Mouse (Mus musculus) limb, embryonic 11.5 days (tissue): Measurements from ENCODE around the gene Palm2. TPM values are rescaled to one million over a fixed set of nuclear protein-coding genes. Genes with fewer than 3 reads are reported as not detected.
"Not testable (repeated sequence)": the region's sequence is repeated elsewhere in the genome, so short reads cannot be mapped to it uniquely, and the experiment has no call there.

Experiments
- ATAC-seq: fragments of 200-750 bp; cut with Nextera tagmentation; 2 replicates; pipeline ENCODE4 v1.8.0; 2017; ENCODE audit warnings: low read depth; ENCODE audit not compliant: insufficient number of reproducible peaks, low FRiP score, low TSS enrichment
- DNase-seq: peaks from one replicate; pipeline ENCODE4 v3.0.0-alpha.2; 2015; ENCODE audit warnings: low spot score
- H3K27ac ChIP-seq: fragments of 300-500 bp; sonication (generic); replicated peaks from 2 replicates; pipeline ENCODE4 v1.5.1; 2014; ENCODE audit warnings: low read depth, mild to moderate bottlenecking, low read length
- H3K27me3 ChIP-seq: fragments of 300-500 bp; sonication (generic); 2 replicates; pipeline ENCODE4 v1.6.1; 2014; ENCODE audit warnings: mild to moderate bottlenecking, low read length, mixed read lengths; ENCODE audit not compliant: control insufficient read depth, insufficient read depth
- H3K36me3 ChIP-seq: fragments of 300-500 bp; sonication (generic); 2 replicates; pipeline ENCODE4 v1.6.1; 2014; ENCODE audit warnings: mild to moderate bottlenecking, low read length, moderate library complexity, mixed read lengths; ENCODE audit not compliant: control insufficient read depth, insufficient read depth
- H3K4me1 ChIP-seq: fragments of 300-500 bp; sonication (generic); 2 replicates; pipeline ENCODE4 v1.6.1; 2014; ENCODE audit warnings: low read length, mixed read lengths; ENCODE audit not compliant: control insufficient read depth, insufficient read depth
- H3K4me2 ChIP-seq: fragments of 300-500 bp; sonication (generic); 2 replicates; pipeline ENCODE4 v1.6.1; 2014; ENCODE audit warnings: low read depth, mild to moderate bottlenecking, moderate library complexity; ENCODE audit not compliant: severe bottlenecking
- H3K4me3 ChIP-seq: fragments of 300-500 bp; sonication (generic); 2 replicates; pipeline ENCODE4 v1.5.1; 2014; ENCODE audit warnings: low read depth, low read length
- H3K9ac ChIP-seq: fragments of 300-500 bp; sonication (generic); 2 replicates; pipeline ENCODE4 v1.6.1; 2014; ENCODE audit warnings: mild to moderate bottlenecking, low read length
- H3K9me3 ChIP-seq: fragments of 300-500 bp; sonication (generic); 2 replicates; pipeline ENCODE4 v1.6.1; 2016; ENCODE audit warnings: low read length; ENCODE audit not compliant: control insufficient read depth
- WGBS: fragments of 180-500 bp; shearing (Covaris S2); extraction: QIAGEN DNeasy Blood & Tissue Kit; methylation state at CpG from one replicate; pipeline ENCODE4 v1.1.7; 2014; 5-methylcytosine and 5-hydroxymethylcytosine counted together
- polyA plus RNA-seq: library from polyadenylated mRNA; unstranded; fragments of >200 nt; fragmentation: Nextera tagmentation; extraction: Ambion mirVana; gene quantifications from 2 replicates; pipeline ENCODE4 v1.2.1, GENCODE M21; 2014

Gene Palm2
- polyA plus RNA-seq = 4.1 and 4.8 TPM in 2 replicates

DNA sequence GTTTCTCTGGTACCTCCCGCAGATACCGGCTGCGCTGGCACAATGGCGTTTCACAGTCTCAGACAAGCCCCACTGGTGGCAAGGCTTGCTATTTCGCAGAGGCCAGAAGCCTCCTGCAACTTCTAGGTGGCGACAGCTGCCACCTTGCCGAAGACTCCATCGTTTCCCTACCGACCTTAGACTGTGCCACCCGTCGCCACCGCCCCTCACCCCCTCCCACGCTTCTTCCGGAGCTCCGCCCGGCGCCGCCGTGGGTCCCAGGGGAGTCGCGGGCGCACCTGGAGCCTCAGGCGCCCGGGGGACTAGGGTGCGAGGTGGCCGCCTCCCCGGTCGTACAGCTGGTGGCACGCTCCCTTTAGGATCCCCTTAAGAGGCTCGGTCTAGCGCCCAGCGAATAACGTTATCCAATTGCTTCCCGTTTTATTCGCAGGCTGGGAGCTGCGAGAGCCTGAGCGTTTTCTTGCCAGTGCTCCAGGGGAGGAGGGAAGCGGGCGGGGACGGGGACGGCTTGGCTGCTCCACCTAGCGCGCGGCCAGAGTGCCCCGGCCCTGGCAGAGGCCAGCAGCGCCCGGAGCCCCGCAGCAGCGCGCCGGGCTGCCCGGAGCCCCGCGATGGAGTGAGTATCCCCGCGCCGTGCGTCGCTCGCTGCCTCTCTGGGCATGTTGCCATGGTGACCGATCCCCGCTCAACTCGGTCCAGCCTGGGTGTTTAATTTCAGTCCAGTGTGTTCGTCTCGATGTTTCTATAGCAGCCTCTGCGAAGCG, at the start of gene Palm2:
TSS of gene Palm2 (plus strand) at position 307 of the 764 bp plus-strand sequence.
- Histone ChIP-seq H3K9ac (peak within 1 kb of the TSS; percentile 49), H3K4me3 (peak within 1 kb of the TSS; percentile 63), H3K36me3 (no peaks in the 10 kb centered on the region), H3K27me3 (peaks cover 12% of the 10 kb centered on the region), H3K4me2 (peak within 1 kb of the TSS; percentile 99), H3K9me3 (no peaks in the 10 kb centered on the region; the same call in 1 of the 2 replicates), H3K4me1 (0 out of 2 replicates have a peak, but pooled peaks cover 3% of the 10 kb centered on the region), H3K27ac (no peak within 1 kb of the TSS)
- peak; percentile 79 for ATAC-seq
- DNase-seq = peak; percentile 79
- WGBS = under 1% methylated on average over 67 of the region's 67 CpGs

DNA sequence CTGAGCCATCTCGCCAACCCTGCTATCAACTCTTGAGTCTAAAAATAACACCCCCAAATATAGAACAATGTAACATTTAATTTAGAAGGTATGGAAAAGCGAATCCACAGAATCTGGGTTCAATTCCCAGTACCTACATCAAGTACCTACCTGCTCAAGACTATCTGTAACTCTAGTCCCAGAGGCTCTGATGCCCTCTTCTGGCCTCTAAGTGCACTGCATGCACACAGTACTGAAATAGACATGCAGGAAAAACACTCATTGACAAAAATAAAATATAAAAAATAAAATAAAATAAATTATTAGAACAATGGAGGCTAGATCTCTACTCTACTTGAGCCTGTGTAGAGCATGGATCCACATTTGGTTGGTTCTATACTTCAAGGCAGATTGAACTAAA, 49.7 kb upstream of the Palm2 start:
- Histone ChIP-seq H3K4me2 (no peak overlapping the region), H3K36me3 (no peaks in the 10 kb centered on the region), H3K4me1 (no peaks in the 10 kb centered on the region), H3K27ac (no peak overlapping the region), H3K27me3 (no peaks in the 10 kb centered on the region), H3K9me3 (no peaks in the 10 kb centered on the region), H3K9ac (no peak overlapping the region), H3K4me3 (no peak overlapping the region)
- peak; percentile 45 for DNase-seq
- no peak for ATAC-seq
- 94% methylated on average over 2 of the region's 2 CpGs for WGBS

- Histone ChIP-seq H3K4me1 (no peaks in the 10 kb centered on the region), H3K9ac (no peak overlapping the region), H3K9me3 (no peaks in the 10 kb centered on the region), H3K36me3 (no peaks in the 10 kb centered on the region), H3K4me3 (no peak overlapping the region), H3K4me2 (no peak overlapping the region), H3K27me3 (no peaks in the 10 kb centered on the region), H3K27ac (no peak overlapping the region)
- DNase-seq (no peak), ATAC-seq (no peak)
- 54% methylated on average over 8 of the region's 8 CpGs for WGBS
Measured at GRCm38 (mm10) chr4:57391103-57391502, 42.9 kb upstream of the Palm2 start.

GRCm38 (mm10) chr4:57396414-57396813, 37.6 kb upstream of the Palm2 start:
- DNase-seq (no peak), ATAC-seq (no peak)
- Histone ChIP-seq H3K9ac (no peak overlapping the region), H3K4me3 (no peak overlapping the region), H3K27me3 (no peaks in the 10 kb centered on the region), H3K27ac (no peak overlapping the region), H3K4me2 (no peak overlapping the region), H3K36me3 (no peaks in the 10 kb centered on the region), H3K4me1 (no peaks in the 10 kb centered on the region), H3K9me3 (no peaks in the 10 kb centered on the region)
- 81% methylated on average over 9 of the region's 9 CpGs for WGBS

DNA sequence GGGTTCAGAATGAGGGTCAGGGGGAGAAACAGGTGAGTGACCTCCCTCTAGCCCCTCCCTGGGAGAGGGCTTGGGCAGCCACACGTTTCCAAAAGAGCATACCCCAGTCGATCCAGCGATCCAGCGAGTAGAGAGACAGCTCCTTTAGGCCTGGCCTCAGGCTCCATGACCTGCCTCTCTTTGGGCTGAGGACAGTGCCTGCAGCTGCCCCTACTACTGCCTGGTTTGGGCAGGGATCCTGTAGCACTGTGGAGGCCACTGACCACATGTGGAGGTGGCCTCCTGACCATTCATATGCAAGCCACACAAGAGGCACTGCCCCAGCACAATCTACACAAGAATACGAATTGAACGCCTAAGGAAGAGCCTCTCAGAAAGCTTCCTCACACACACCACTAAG, 21.7 kb upstream of the Palm2 start:
- not testable (repeated sequence) for ATAC-seq, H3K4me2 ChIP-seq, H3K27ac ChIP-seq, H3K9ac ChIP-seq, DNase-seq, H3K9me3 ChIP-seq, H3K4me1 ChIP-seq, H3K27me3 ChIP-seq, H3K36me3 ChIP-seq, H3K4me3 ChIP-seq
- 49% methylated on average over 6 of the region's 6 CpGs for WGBS

GRCm38 (mm10) chr4:57413016-57413415, 21.0 kb upstream of the Palm2 start:
- no peaks in the 10 kb centered on the region for H3K9me3 ChIP-seq
- no peaks in the 10 kb centered on the region for H3K4me1 ChIP-seq
- H3K27ac ChIP-seq = no peak overlapping the region
- ATAC-seq = no peak
- H3K36me3 ChIP-seq = no peaks in the 10 kb centered on the region
- H3K4me3 ChIP-seq = no peak overlapping the region
- no peaks in the 10 kb centered on the region for H3K27me3 ChIP-seq
- H3K4me2 ChIP-seq = no peak overlapping the region
- H3K9ac ChIP-seq = no peak overlapping the region
- 43% methylated on average over 7 of the region's 7 CpGs for WGBS
- no peak for DNase-seq

DNA sequence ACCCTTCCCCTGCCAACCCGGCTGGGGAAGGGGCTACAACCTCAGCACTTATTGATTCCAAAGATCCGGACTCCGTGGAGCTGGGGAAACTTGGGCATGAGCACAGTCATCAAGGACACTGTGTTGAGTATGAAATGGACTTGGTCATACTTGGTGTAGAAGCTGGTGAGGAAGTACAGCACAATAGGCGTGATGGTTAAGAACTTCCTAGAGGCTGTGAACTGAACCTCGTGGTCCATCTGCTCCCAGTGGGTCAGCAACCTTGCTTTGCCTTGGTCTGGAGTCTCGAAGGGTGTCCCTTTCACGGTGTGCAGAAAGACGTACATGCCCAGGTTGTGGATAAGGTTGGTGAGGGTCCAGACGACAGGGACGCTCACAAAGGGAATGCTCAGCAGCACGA, 20.4 kb upstream of the Palm2 start:
- DNase-seq, H3K9me3 ChIP-seq, ATAC-seq, H3K4me2 ChIP-seq, H3K27me3 ChIP-seq, H3K27ac ChIP-seq, H3K4me1 ChIP-seq, H3K4me3 ChIP-seq, H3K36me3 ChIP-seq, H3K9ac ChIP-seq: not testable (repeated sequence)
- 90% methylated on average over 11 of the region's 11 CpGs for WGBS

- Histone ChIP-seq H3K9ac (no peak overlapping the region), H3K36me3 (no peaks in the 10 kb centered on the region), H3K9me3 (no peaks in the 10 kb centered on the region), H3K4me1 (no peaks in the 10 kb centered on the region), H3K4me3 (no peak overlapping the region), H3K27ac (no peak overlapping the region), H3K27me3 (no peaks in the 10 kb centered on the region), H3K4me2 (no peak overlapping the region)
- no peak for DNase-seq
- no peak for ATAC-seq
- WGBS = 87% methylated on average over 7 of the region's 7 CpGs
Measured at GRCm38 (mm10) chr4:57424011-57424410, 10.0 kb upstream of the Palm2 start.
